Mouse (Mus musculus) urinary bladder, postnatal 36 days (tissue): ENCODE measurements around the gene Wnt5b.

Experiments used
- DNase-seq, 2 experiments: peaks; one replicate each; pipeline ENCODE4 v3.0.0; 2022; ENCODE audit warnings: low spot score in 2 of 2, mixed read lengths in 1 of 2

Gene Wnt5b

GRCm38 (mm10) chr6:119543803-119544517 is at the start of gene Wnt5b:
Gene Wnt5b (minus strand): TSS chr6:119544347.
- DNase-seq: peak in 1 of 2 experiments; percentile 12

- DNase-seq: no peak
Observed at GRCm38 (mm10) chr6:119590872-119591271, 46.7 kb upstream of the Wnt5b start.

GRCm38 (mm10) chr6:119587897-119588296 is 43.8 kb upstream of the Wnt5b start:
- DNase-seq: no peak

- no peak for DNase-seq
Observed at GRCm38 (mm10) chr6:119587454-119587853, 43.3 kb upstream of the Wnt5b start.

- DNase-seq: peak in 1 of 2 experiments; percentile 12
Observed at GRCm38 (mm10) chr6:119585652-119586375, 41.7 kb upstream of the Wnt5b start.

GRCm38 (mm10) chr6:119584061-119584460 is 39.9 kb upstream of the Wnt5b start:
- DNase-seq: no peak

DNA sequence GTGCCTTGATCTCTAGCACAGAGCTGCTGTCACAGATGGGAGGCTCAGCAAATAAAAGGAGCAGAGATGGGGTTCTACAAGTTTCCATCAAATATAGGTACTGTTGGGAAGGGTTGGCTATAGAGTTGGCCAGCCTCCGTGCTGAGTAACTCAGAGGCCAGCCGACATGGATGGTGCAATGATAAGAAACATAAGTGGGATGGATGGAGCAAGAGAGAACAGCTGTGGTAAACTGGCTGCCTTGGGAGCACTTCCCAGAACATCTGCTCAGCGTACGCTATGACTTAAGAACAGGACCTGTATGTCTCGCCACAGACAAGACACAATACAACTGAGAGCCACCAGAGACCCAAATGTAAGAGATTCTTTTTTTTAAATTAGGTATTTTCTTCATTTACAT is 39.0 kb upstream of the Wnt5b start:
- no peak for DNase-seq

- DNase-seq: no peak
Observed at GRCm38 (mm10) chr6:119576706-119577105, 32.6 kb upstream of the Wnt5b start.

- DNase-seq: no peak
Observed at GRCm38 (mm10) chr6:119575331-119575730, 31.2 kb upstream of the Wnt5b start.

DNA sequence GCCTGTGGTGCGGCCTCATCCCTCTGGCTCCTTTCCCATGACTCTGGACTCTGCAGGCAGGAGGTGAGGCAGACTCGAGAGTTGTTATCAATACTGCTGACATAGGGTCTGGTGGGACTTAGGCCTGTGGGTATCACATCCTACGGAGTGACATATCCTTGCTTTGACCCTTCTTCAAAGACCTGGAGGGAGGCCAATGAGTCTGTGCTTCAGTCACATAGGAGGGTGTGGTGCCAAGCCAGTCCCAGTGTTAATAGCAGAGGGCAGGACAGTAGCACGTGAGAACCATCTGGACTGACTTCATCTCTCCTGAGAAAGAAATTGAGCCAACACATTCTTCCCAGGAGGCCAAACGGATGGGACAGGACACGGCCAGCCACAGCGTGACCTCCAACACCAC is 28.1 kb upstream of the Wnt5b start:
- no peak for DNase-seq

GRCm38 (mm10) chr6:119570797-119571196 is 26.6 kb upstream of the Wnt5b start:
- no peak for DNase-seq

GRCm38 (mm10) chr6:119568339-119568738 is 24.2 kb upstream of the Wnt5b start:
- DNase-seq: no peak

- DNase-seq: peak in 1 of 2 experiments; percentile 40
Observed at GRCm38 (mm10) chr6:119565451-119566379, 21.6 kb upstream of the Wnt5b start.

DNA sequence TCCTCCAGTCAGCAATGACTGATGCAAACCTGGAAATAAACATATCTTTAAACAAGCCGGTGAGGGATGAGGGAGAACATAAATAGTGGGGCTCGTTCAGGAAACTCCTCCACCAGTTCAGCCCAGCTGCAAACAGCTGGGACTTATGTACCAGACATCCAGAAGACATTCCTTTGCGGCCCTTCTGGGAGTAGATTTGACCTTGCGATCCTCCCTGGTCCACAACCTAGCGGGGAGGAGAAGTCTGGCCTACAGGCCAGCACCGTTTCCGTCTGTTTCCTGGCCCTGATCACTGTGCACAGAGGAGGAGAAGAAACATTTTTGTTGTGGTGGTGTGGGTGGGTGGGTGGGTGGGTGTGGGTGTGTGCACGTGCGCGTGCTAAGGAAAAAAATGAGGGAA is 18.4 kb upstream of the Wnt5b start:
- no peak for DNase-seq

- no peak for DNase-seq
Observed at GRCm38 (mm10) chr6:119558855-119559254, 14.7 kb upstream of the Wnt5b start.

DNA sequence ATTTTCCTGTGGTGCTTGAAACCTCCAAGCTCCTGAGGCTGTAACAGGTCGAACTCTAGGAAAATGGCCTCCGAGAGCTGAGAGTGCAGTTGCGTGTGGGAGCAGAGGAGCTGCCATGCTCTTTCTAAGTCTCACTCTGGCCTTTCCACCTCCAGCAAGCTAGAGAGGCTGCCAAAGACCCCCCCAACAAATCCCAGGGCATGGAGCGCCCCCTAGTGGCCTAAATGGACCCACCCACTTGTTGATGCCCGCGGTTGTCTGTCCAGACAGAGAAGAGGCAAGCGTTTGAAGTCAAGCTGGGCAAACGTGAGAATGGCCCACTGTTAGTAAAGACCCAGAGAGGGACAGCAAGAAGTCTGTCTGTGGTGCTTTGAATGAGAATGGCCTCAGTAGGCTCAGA is 10.3 kb upstream of the Wnt5b start:
- no peak for DNase-seq

GRCm38 (mm10) chr6:119544518-119544864 is 344 bp upstream of the Wnt5b start:
- no peak for DNase-seq

GRCm38 (mm10) chr6:119543456-119543802 is 718 bp downstream of the Wnt5b start:
- DNase-seq: peak in 1 of 2 experiments; percentile 2

DNA sequence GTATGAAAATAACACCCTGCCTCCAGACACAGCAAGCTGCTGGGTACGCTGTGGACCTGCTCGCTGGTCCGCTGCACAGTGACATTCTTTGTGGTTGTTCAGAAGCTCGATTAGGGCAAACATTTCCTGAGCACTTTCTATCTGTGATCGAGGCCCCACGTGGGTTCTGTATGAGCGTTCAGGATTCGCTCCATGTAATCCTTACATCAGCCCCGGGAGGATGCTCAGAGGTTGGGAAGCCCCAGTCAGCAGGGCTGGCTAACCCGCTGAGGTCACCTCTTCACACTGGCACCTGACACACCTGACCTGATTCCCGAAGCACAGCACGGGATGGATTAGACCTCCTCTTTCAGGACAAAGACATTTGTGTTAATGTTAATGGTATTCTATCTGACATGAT is 8.3 kb downstream of the Wnt5b start:
- no peak for DNase-seq

- no peak for DNase-seq
Observed at GRCm38 (mm10) chr6:119533170-119533709, 10.9 kb downstream of the Wnt5b start.

- DNase-seq: no peak
Observed at GRCm38 (mm10) chr6:119529659-119530058, 14.5 kb downstream of the Wnt5b start.

- no peak for DNase-seq
Observed at GRCm38 (mm10) chr6:119526498-119526897, 17.6 kb downstream of the Wnt5b start.
